Mouse (Mus musculus) C2C12 (cell line): Measurements from ENCODE around the gene Cald1.

ENCODE experiments used
- CEBPB ChIP-seq: IDR thresholded peaks from one replicate; pipeline ENCODE4 v1.6.1; 2011; ENCODE audit warnings: low read depth, mild to moderate bottlenecking, control low read depth, moderate library complexity
- CTCF ChIP-seq: IDR thresholded peaks from one replicate; pipeline ENCODE4 v1.5.1; 2011; ENCODE audit not compliant: control insufficient read depth, insufficient read depth, insufficient read length
- FOSL1 ChIP-seq: IDR thresholded peaks from one replicate; pipeline ENCODE4 v1.8.0; 2011; ENCODE audit warnings: mild to moderate bottlenecking, low read length; ENCODE audit not compliant: poor library complexity, insufficient read depth, severe bottlenecking
- MAX ChIP-seq: IDR thresholded peaks from one replicate; pipeline ENCODE4 v1.6.1; 2011; ENCODE audit warnings: mild to moderate bottlenecking, control low read depth
- MYOD1 ChIP-seq: IDR thresholded peaks from one replicate; pipeline ENCODE4 v1.6.1; 2011; ENCODE audit warnings: low read depth; ENCODE audit not compliant: control insufficient read depth, insufficient read length
- MYOG ChIP-seq: IDR thresholded peaks from one replicate; pipeline ENCODE4 v1.6.1; 2011; ENCODE audit not compliant: control insufficient read depth, insufficient read length; ENCODE audit errors: extremely low read depth
- USF1 ChIP-seq: IDR thresholded peaks from one replicate; pipeline ENCODE4 v1.6.1; 2011; ENCODE audit warnings: low read depth, mild to moderate bottlenecking, control low read depth, moderate library complexity

DNA sequence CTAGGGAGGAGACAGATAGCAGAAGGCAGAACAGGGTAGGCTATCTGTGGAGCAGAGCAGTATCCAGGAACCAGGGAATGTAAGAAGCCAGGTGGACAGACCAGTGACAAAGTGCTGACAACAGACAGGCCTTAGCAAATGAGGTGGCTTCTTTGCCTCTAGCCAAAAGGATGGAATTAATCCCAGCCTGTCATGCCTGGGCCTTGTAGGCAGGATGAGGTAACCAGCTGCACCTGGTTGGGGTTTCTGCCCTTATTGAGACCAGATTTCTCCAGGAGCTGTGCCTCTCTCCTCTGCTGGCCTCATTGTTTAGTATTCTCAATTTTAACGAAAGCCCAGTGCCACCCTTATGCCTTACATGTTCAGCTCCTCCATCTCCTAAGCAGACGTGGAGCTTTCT lies 3.8 kb downstream of the Cald1 start:
- no peak for TF ChIP-seq CTCF
- TF ChIP-seq MAX: no peak
- no peak for TF ChIP-seq CEBPB
- TF ChIP-seq MYOG: no peak
- TF ChIP-seq USF1: no peak
- TF ChIP-seq MYOD1: no peak
- no peak for TF ChIP-seq FOSL1
